Mouse (Mus musculus) heart, embryonic 13.5 days (tissue): ENCODE data around the gene Zbed5. TPM values are rescaled to one million over a fixed set of nuclear protein-coding genes. Genes with fewer than 3 reads are reported as not detected.

Source experiments
- ATAC-seq: fragments of 200-750 bp; cut with Nextera tagmentation; 2 replicates; pipeline ENCODE4 v1.8.0; 2017; ENCODE audit warnings: moderate TSS enrichment; ENCODE audit not compliant: insufficient number of reproducible peaks, low FRiP score, low TSS enrichment; ENCODE audit errors: extremely low read depth
- H3K27ac ChIP-seq: fragments of 300-500 bp; sonication (generic); replicated peaks from 2 replicates; pipeline ENCODE4 v1.5.1; 2015; ENCODE audit warnings: moderate library complexity, mild to moderate bottlenecking, inconsistent platforms
- H3K27me3 ChIP-seq: fragments of 300-500 bp; sonication (generic); replicated peaks from 2 replicates; pipeline ENCODE4 v1.6.1; 2015; ENCODE audit warnings: mild to moderate bottlenecking, inconsistent platforms
- H3K36me3 ChIP-seq: fragments of 300-500 bp; sonication (generic); 2 replicates; pipeline ENCODE4 v1.6.1; 2015; ENCODE audit warnings: mild to moderate bottlenecking, inconsistent platforms
- H3K4me1 ChIP-seq: fragments of 300-500 bp; sonication (generic); 2 replicates; pipeline ENCODE4 v1.6.1; 2015; ENCODE audit warnings: inconsistent platforms
- H3K4me2 ChIP-seq: fragments of 300-500 bp; sonication (generic); 2 replicates; pipeline ENCODE4 v1.6.1; 2015; ENCODE audit warnings: inconsistent platforms, mild to moderate bottlenecking, moderate library complexity
- H3K4me3 ChIP-seq: fragments of 300-500 bp; sonication (generic); 2 replicates; pipeline ENCODE4 v1.5.1; 2015; ENCODE audit warnings: moderate library complexity, mild to moderate bottlenecking, inconsistent platforms
- H3K9ac ChIP-seq: fragments of 300-500 bp; sonication (generic); 2 replicates; pipeline ENCODE4 v1.6.1; 2015; ENCODE audit warnings: inconsistent platforms, mild to moderate bottlenecking, moderate library complexity
- H3K9me3 ChIP-seq: fragments of 300-500 bp; sonication (generic); 2 replicates; pipeline ENCODE4 v1.6.1; 2016; ENCODE audit warnings: inconsistent platforms
- WGBS: fragments of 180-500 bp; shearing (Covaris S2); methylation state at CpG from one replicate; pipeline ENCODE4 v1.1.7; 2015; ENCODE audit warnings: mixed read lengths; 5-methylcytosine and 5-hydroxymethylcytosine counted together
- polyA plus RNA-seq: library from polyadenylated mRNA; unstranded; fragments of >200 nt; fragmentation: Nextera tagmentation; extraction: Ambion mirVana; gene quantifications from 2 replicates; pipeline ENCODE4 v1.2.1, GENCODE M21; 2015

Zbed5 gene
- polyA plus RNA-seq = 3.3 and 3.9 TPM in 2 replicates

- no peak within 1 kb of the TSS for H3K27ac ChIP-seq
- H3K36me3 ChIP-seq = no peaks in the 10 kb centered on the region
- peak; percentile 90 for ATAC-seq
- H3K9me3 ChIP-seq = no peaks in the 10 kb centered on the region
- H3K4me2 ChIP-seq = peak within 1 kb of the TSS; percentile 92
- H3K9ac ChIP-seq = peak within 1 kb of the TSS; percentile 83
- H3K4me3 ChIP-seq = peak within 1 kb of the TSS; percentile 74
- H3K4me1 ChIP-seq = peaks cover 11% of the 10 kb centered on the region
- no peaks in the 10 kb centered on the region for H3K27me3 ChIP-seq
- WGBS = 3% methylated on average over 44 of the region's 44 CpGs
Measured at GRCm38 (mm10) chr5:129895198-129896088, at the start of gene Zbed5. Gene Zbed5, plus strand, starts transcription at chr5:129895723.

- Histone ChIP-seq H3K4me2 (peak within 1 kb of the TSS; percentile 75), H3K9ac (peak within 1 kb of the TSS; percentile 86)
- WGBS = 8% methylated on average over 22 of the region's 22 CpGs
Measured at GRCm38 (mm10) chr5:129846752-129847557, 48.6 kb upstream of the Zbed5 start, which contains the start of gene Sumf2. Gene Sumf2, plus strand, starts transcription at chr5:129846986.

GRCm38 (mm10) chr5:129847558-129847820, 48.0 kb upstream of the Zbed5 start:
- WGBS = 47% methylated on average over 8 of the region's 8 CpGs
- no peaks in the 10 kb centered on the region for H3K27me3 ChIP-seq

More at GRCm38 (mm10) chr5:129846752-129847557, 48.6 kb upstream of the Zbed5 start, which contains the start of gene Sumf2:
- Histone ChIP-seq H3K4me3 (peak within 1 kb of the TSS; percentile 65), H3K36me3 (peaks cover 40% of the 10 kb centered on the region), H3K4me1 (peaks cover 17% of the 10 kb centered on the region), H3K27me3 (no peaks in the 10 kb centered on the region), H3K9me3 (no peaks in the 10 kb centered on the region), H3K27ac (peak within 1 kb of the TSS; percentile 71)
- peak; percentile 97 for ATAC-seq

GRCm38 (mm10) chr5:129855163-129855562, 40.4 kb upstream of the Zbed5 start:
- ATAC-seq = no peak

More at GRCm38 (mm10) chr5:129847558-129847820, 48.0 kb upstream of the Zbed5 start:
- peaks cover 17% of the 10 kb centered on the region for H3K4me1 ChIP-seq
- H3K27ac ChIP-seq = no peak overlapping the region
- no peaks in the 10 kb centered on the region for H3K9me3 ChIP-seq
- H3K36me3 ChIP-seq = peaks cover 40% of the 10 kb centered on the region
- H3K4me2 ChIP-seq = peak overlapping the region; percentile 75
- ATAC-seq = no peak
- H3K9ac ChIP-seq = peak overlapping the region; percentile 86
- peak overlapping the region; percentile 65 for H3K4me3 ChIP-seq

GRCm38 (mm10) chr5:129856414-129856813, 39.1 kb upstream of the Zbed5 start:
- H3K4me1 ChIP-seq = no peaks in the 10 kb centered on the region
- no peak overlapping the region for H3K27ac ChIP-seq
- WGBS = 80% methylated on average over 5 of the region's 5 CpGs
- no peak overlapping the region for H3K4me2 ChIP-seq
- H3K27me3 ChIP-seq = no peaks in the 10 kb centered on the region
- no peak overlapping the region for H3K9ac ChIP-seq
- no peak overlapping the region for H3K4me3 ChIP-seq
- ATAC-seq = no peak
- H3K9me3 ChIP-seq = no peaks in the 10 kb centered on the region
- H3K36me3 ChIP-seq = peaks cover 72% of the 10 kb centered on the region

More at GRCm38 (mm10) chr5:129855163-129855562, 40.4 kb upstream of the Zbed5 start:
- no peaks in the 10 kb centered on the region for H3K9me3 ChIP-seq
- H3K9ac ChIP-seq = no peak overlapping the region
- H3K4me3 ChIP-seq = 0 out of 2 replicates have a peak overlapping the region, but pooled peaks have one; percentile 27
- H3K4me1 ChIP-seq = no peaks in the 10 kb centered on the region
- no peaks in the 10 kb centered on the region for H3K27me3 ChIP-seq
- WGBS = 36% methylated on average over 5 of the region's 5 CpGs
- no peak overlapping the region for H3K27ac ChIP-seq
- peak overlapping the region; percentile 52 for H3K4me2 ChIP-seq
- H3K36me3 ChIP-seq = peaks cover 67% of the 10 kb centered on the region

GRCm38 (mm10) chr5:129862325-129862724, 33.2 kb upstream of the Zbed5 start:
- Histone ChIP-seq H3K36me3 (peaks cover 51% of the 10 kb centered on the region), H3K4me3 (no peak overlapping the region), H3K4me1 (peaks cover 6% of the 10 kb centered on the region), H3K9ac (no peak overlapping the region), H3K4me2 (no peak overlapping the region), H3K27ac (no peak overlapping the region), H3K27me3 (no peaks in the 10 kb centered on the region), H3K9me3 (no peaks in the 10 kb centered on the region)
- no peak for ATAC-seq
- WGBS = 94% methylated on average over 6 of the region's 6 CpGs

- peak overlapping the region; percentile 57 for H3K4me2 ChIP-seq
- peaks cover 6% of the 10 kb centered on the region for H3K4me1 ChIP-seq
- H3K27ac ChIP-seq = no peak overlapping the region
- no peaks in the 10 kb centered on the region for H3K27me3 ChIP-seq
- peak overlapping the region; percentile 73 for H3K9ac ChIP-seq
- H3K4me3 ChIP-seq = peak overlapping the region; percentile 11; the same call in 1 of the 2 replicates
- H3K9me3 ChIP-seq = no peaks in the 10 kb centered on the region
- 12% methylated on average over 18 of the region's 18 CpGs for WGBS
- peaks cover 35% of the 10 kb centered on the region for H3K36me3 ChIP-seq
- ATAC-seq = no peak
Measured at GRCm38 (mm10) chr5:129864467-129864866, 31.1 kb upstream of the Zbed5 start.

- no peak overlapping the region for H3K9ac ChIP-seq
- H3K27ac ChIP-seq = no peak overlapping the region
- WGBS = 76% methylated on average over 12 of the region's 12 CpGs
- H3K4me3 ChIP-seq = no peak overlapping the region
- no peak overlapping the region for H3K4me2 ChIP-seq
- H3K27me3 ChIP-seq = no peaks in the 10 kb centered on the region
- H3K4me1 ChIP-seq = peaks cover 6% of the 10 kb centered on the region
- peaks cover 23% of the 10 kb centered on the region for H3K36me3 ChIP-seq
- no peaks in the 10 kb centered on the region for H3K9me3 ChIP-seq
- no peak for ATAC-seq
Measured at GRCm38 (mm10) chr5:129865841-129866240, 29.7 kb upstream of the Zbed5 start.

- WGBS = 81% methylated on average over 19 of the region's 19 CpGs
- Histone ChIP-seq H3K36me3 (no peaks in the 10 kb centered on the region), H3K9ac (no peak overlapping the region), H3K9me3 (no peaks in the 10 kb centered on the region), H3K4me3 (no peak overlapping the region), H3K27ac (no peak overlapping the region), H3K27me3 (no peaks in the 10 kb centered on the region), H3K4me1 (0 out of 2 replicates have a peak, but pooled peaks cover under 1% of the 10 kb centered on the region), H3K4me2 (no peak overlapping the region)
- ATAC-seq = no peak
Measured at GRCm38 (mm10) chr5:129869238-129869995, 26.1 kb upstream of the Zbed5 start.

GRCm38 (mm10) chr5:129871238-129871637, 24.3 kb upstream of the Zbed5 start:
- no peak overlapping the region for H3K9ac ChIP-seq
- no peak for ATAC-seq
- no peaks in the 10 kb centered on the region for H3K27me3 ChIP-seq
- 62% methylated on average over 2 of the region's 2 CpGs for WGBS
- no peak overlapping the region for H3K4me2 ChIP-seq
- no peak overlapping the region for H3K27ac ChIP-seq
- no peak overlapping the region for H3K4me3 ChIP-seq
- H3K9me3 ChIP-seq = no peaks in the 10 kb centered on the region
- H3K36me3 ChIP-seq = no peaks in the 10 kb centered on the region
- H3K4me1 ChIP-seq = no peaks in the 10 kb centered on the region

GRCm38 (mm10) chr5:129873942-129874341, 21.6 kb upstream of the Zbed5 start:
- no peak overlapping the region for H3K27ac ChIP-seq

More at GRCm38 (mm10) chr5:129873942-129874341, 21.6 kb upstream of the Zbed5 start:
- H3K9ac ChIP-seq = no peak overlapping the region
- no peaks in the 10 kb centered on the region for H3K9me3 ChIP-seq
- H3K36me3 ChIP-seq = no peaks in the 10 kb centered on the region
- peaks cover 8% of the 10 kb centered on the region for H3K4me1 ChIP-seq
- H3K4me2 ChIP-seq = no peak overlapping the region
- no peak for ATAC-seq
- WGBS = 75% methylated on average over 12 of the region's 12 CpGs
- H3K27me3 ChIP-seq = no peaks in the 10 kb centered on the region
- no peak overlapping the region for H3K4me3 ChIP-seq
